Mouse (Mus musculus) midbrain, embryonic 16.5 days (tissue): ENCODE measurements around the gene Fam186b. TPM values are rescaled to one million over a fixed set of nuclear protein-coding genes. Genes with fewer than 3 reads are reported as not detected.
A peak's percentile ranks its signal among the peaks of the same experiment; 100 is the strongest.

Experiments used
- ATAC-seq: fragments of 200-750 bp; cut with Nextera tagmentation; 2 replicates; pipeline ENCODE4 v1.8.0; 2017; ENCODE audit warnings: moderate TSS enrichment
- H3K27ac ChIP-seq: fragments of 300-500 bp; sonication (generic); 2 replicates; pipeline ENCODE4 v1.5.1; 2014; ENCODE audit warnings: mild to moderate bottlenecking, low read length, mixed read lengths
- H3K27me3 ChIP-seq: fragments of 300-500 bp; sonication (generic); 2 replicates; pipeline ENCODE4 v1.6.1; 2014; ENCODE audit warnings: low read depth, low read length, mixed read lengths; ENCODE audit not compliant: control insufficient read depth, insufficient read depth
- H3K36me3 ChIP-seq: fragments of 300-500 bp; sonication (generic); 2 replicates; pipeline ENCODE4 v1.6.1; 2014; ENCODE audit warnings: mild to moderate bottlenecking, low read length, moderate library complexity, mixed read lengths; ENCODE audit not compliant: control insufficient read depth, insufficient read depth
- H3K4me1 ChIP-seq: fragments of 300-500 bp; sonication (generic); 2 replicates; pipeline ENCODE4 v1.6.1; 2014; ENCODE audit warnings: mild to moderate bottlenecking, low read length, mixed read lengths; ENCODE audit not compliant: control insufficient read depth, insufficient read depth
- H3K4me2 ChIP-seq: fragments of 300-500 bp; sonication (generic); 2 replicates; pipeline ENCODE4 v1.6.1; 2014; ENCODE audit warnings: mild to moderate bottlenecking, low read length, mixed read lengths
- H3K4me3 ChIP-seq: fragments of 300-500 bp; sonication (generic); 2 replicates; pipeline ENCODE4 v1.5.1; 2014; ENCODE audit warnings: low read depth, mild to moderate bottlenecking, low read length, moderate library complexity, mixed read lengths
- H3K9ac ChIP-seq: fragments of 300-500 bp; sonication (generic); 2 replicates; pipeline ENCODE4 v1.6.1; 2014; ENCODE audit warnings: low read depth, low read length, mixed read lengths
- H3K9me3 ChIP-seq: fragments of 300-500 bp; sonication (generic); replicated peaks from 2 replicates; pipeline ENCODE4 v1.6.1; 2014; ENCODE audit warnings: mild to moderate bottlenecking, low read length, mixed read lengths; ENCODE audit not compliant: control insufficient read depth, poor library complexity, severe bottlenecking
- WGBS: fragments of 180-500 bp; shearing (Covaris S2); extraction: QIAGEN DNeasy Blood & Tissue Kit; methylation state at CpG from one replicate; pipeline ENCODE4 v1.1.7; 2014; 5-methylcytosine and 5-hydroxymethylcytosine counted together
- polyA plus RNA-seq: library from polyadenylated mRNA; unstranded; fragments of >200 nt; fragmentation: Nextera tagmentation; extraction: Ambion mirVana; gene quantifications from 2 replicates; pipeline ENCODE4 v1.2.1, GENCODE M21; 2015

The Fam186b gene
- polyA plus RNA-seq, 1 experiment from 2014 or later = 0.53 TPM

- Histone ChIP-seq H3K27me3 (no peaks in the 10 kb centered on the region), H3K9ac (no peak overlapping the region), H3K4me2 (no peak overlapping the region), H3K4me1 (no peaks in the 10 kb centered on the region), H3K36me3 (no peaks in the 10 kb centered on the region), H3K27ac (no peak overlapping the region), H3K4me3 (no peak overlapping the region), H3K9me3 (no peaks in the 10 kb centered on the region)
- 62% methylated on average over 8 of the region's 8 CpGs for WGBS
- no peak for ATAC-seq
Observed at GRCm38 (mm10) chr15:99285189-99285535, 10.5 kb downstream of the Fam186b start.

GRCm38 (mm10) chr15:99284527-99285188 is 11.0 kb downstream of the Fam186b start:
- Histone ChIP-seq H3K4me2 (no peak overlapping the region), H3K27ac (no peak overlapping the region), H3K9me3 (no peaks in the 10 kb centered on the region), H3K27me3 (no peaks in the 10 kb centered on the region), H3K4me1 (no peaks in the 10 kb centered on the region), H3K36me3 (no peaks in the 10 kb centered on the region), H3K4me3 (no peak overlapping the region), H3K9ac (no peak overlapping the region)
- ATAC-seq = no peak
- 53% methylated on average over 14 of the region's 14 CpGs for WGBS

- Histone ChIP-seq H3K27me3 (no peaks in the 10 kb centered on the region), H3K4me1 (no peaks in the 10 kb centered on the region), H3K36me3 (no peaks in the 10 kb centered on the region), H3K9me3 (no peaks in the 10 kb centered on the region), H3K9ac (no peak overlapping the region), H3K4me3 (no peak overlapping the region), H3K27ac (no peak overlapping the region), H3K4me2 (no peak overlapping the region)
- 67% methylated on average over 10 of the region's 10 CpGs for WGBS
- ATAC-seq = no peak
Observed at GRCm38 (mm10) chr15:99283456-99283855, 12.2 kb downstream of the Fam186b start.

GRCm38 (mm10) chr15:99278271-99278670 is 17.4 kb downstream of the Fam186b start:
- H3K9ac ChIP-seq = no peak overlapping the region
- no peaks in the 10 kb centered on the region for H3K4me1 ChIP-seq
- H3K4me3 ChIP-seq = no peak overlapping the region
- no peak overlapping the region for H3K27ac ChIP-seq
- no peak for ATAC-seq
- no peaks in the 10 kb centered on the region for H3K36me3 ChIP-seq
- H3K27me3 ChIP-seq = no peaks in the 10 kb centered on the region
- H3K9me3 ChIP-seq = no peaks in the 10 kb centered on the region
- WGBS = 86% methylated on average over 7 of the region's 7 CpGs
- H3K4me2 ChIP-seq = no peak overlapping the region

GRCm38 (mm10) chr15:99276095-99276494 is 19.6 kb downstream of the Fam186b start:
- Histone ChIP-seq H3K36me3 (no peaks in the 10 kb centered on the region), H3K4me3 (no peak overlapping the region), H3K4me2 (no peak overlapping the region), H3K27ac (no peak overlapping the region), H3K27me3 (no peaks in the 10 kb centered on the region), H3K9ac (no peak overlapping the region), H3K9me3 (no peaks in the 10 kb centered on the region), H3K4me1 (no peaks in the 10 kb centered on the region)
- 85% methylated on average over 8 of the region's 8 CpGs for WGBS
- no peak for ATAC-seq

- Histone ChIP-seq H3K4me2 (no peak overlapping the region), H3K27me3 (no peaks in the 10 kb centered on the region), H3K4me1 (no peaks in the 10 kb centered on the region), H3K27ac (no peak overlapping the region), H3K9ac (no peak overlapping the region), H3K36me3 (no peaks in the 10 kb centered on the region), H3K4me3 (no peak overlapping the region), H3K9me3 (no peaks in the 10 kb centered on the region)
- WGBS = 23% methylated on average over 4 of the region's 4 CpGs
- no peak for ATAC-seq
Observed at GRCm38 (mm10) chr15:99265679-99266078, 30.0 kb downstream of the Fam186b start.

GRCm38 (mm10) chr15:99264363-99264762 is 31.3 kb downstream of the Fam186b start:
- Histone ChIP-seq H3K27ac (no peak overlapping the region), H3K4me1 (no peaks in the 10 kb centered on the region; the same call in 1 of the 2 replicates), H3K27me3 (no peaks in the 10 kb centered on the region), H3K36me3 (no peaks in the 10 kb centered on the region), H3K4me3 (no peak overlapping the region), H3K9me3 (no peaks in the 10 kb centered on the region), H3K9ac (no peak overlapping the region), H3K4me2 (no peak overlapping the region)
- ATAC-seq = no peak
- WGBS = 76% methylated on average over 2 of the region's 2 CpGs

GRCm38 (mm10) chr15:99262702-99263101 is 33.0 kb downstream of the Fam186b start:
- H3K4me1 ChIP-seq = no peaks in the 10 kb centered on the region; the same call in 1 of the 2 replicates
- WGBS = 48% methylated on average over 10 of the region's 10 CpGs
- no peaks in the 10 kb centered on the region for H3K27me3 ChIP-seq
- no peaks in the 10 kb centered on the region for H3K36me3 ChIP-seq
- no peak overlapping the region for H3K4me2 ChIP-seq
- H3K9me3 ChIP-seq = no peaks in the 10 kb centered on the region
- ATAC-seq = no peak
- H3K27ac ChIP-seq = peak overlapping the region; percentile 25; the same call in 1 of the 2 replicates
- no peak overlapping the region; the same call in 1 of the 2 replicates for H3K9ac ChIP-seq
- H3K4me3 ChIP-seq = no peak overlapping the region

- ATAC-seq = peak; percentile 43; the same call in 1 of the 2 replicates
- Histone ChIP-seq H3K27me3 (no peaks in the 10 kb centered on the region), H3K4me3 (peak overlapping the region; percentile 22), H3K4me1 (no peaks in the 10 kb centered on the region; the same call in 1 of the 2 replicates), H3K36me3 (no peaks in the 10 kb centered on the region), H3K27ac (no peak overlapping the region), H3K9me3 (no peaks in the 10 kb centered on the region), H3K9ac (0 out of 2 replicates have a peak overlapping the region, but pooled peaks have one; percentile 30), H3K4me2 (peak overlapping the region; percentile 39)
- WGBS = under 1% methylated on average over 6 of the region's 10 CpGs
Observed at GRCm38 (mm10) chr15:99259730-99260252, 35.9 kb downstream of the Fam186b start.
